Mouse (Mus musculus) small intestine, adult 2 months (tissue): ENCODE measurements around the gene Cdhr4. TPM values are rescaled to one million over a fixed set of nuclear protein-coding genes. Genes with fewer than 3 reads are reported as not detected.

Experiments used
- H3K27ac ChIP-seq: fragments of 200-500 bp; 2 replicates; pipeline ENCODE4 v1.5.1; 2012; ENCODE audit warnings: low read depth, low read length, control low read depth, inconsistent platforms; ENCODE audit not compliant: insufficient read depth
- H3K27me3 ChIP-seq: fragments of 200-500 bp; 2 replicates; pipeline ENCODE4 v1.6.1; 2012; ENCODE audit warnings: mild to moderate bottlenecking, moderate library complexity, low read length, inconsistent platforms; ENCODE audit not compliant: control insufficient read depth, insufficient read depth
- H3K36me3 ChIP-seq: fragments of 200-500 bp; 2 replicates; pipeline ENCODE4 v1.6.1; 2012; ENCODE audit warnings: mild to moderate bottlenecking, low read length, control low read depth, inconsistent platforms; ENCODE audit not compliant: control insufficient read depth, insufficient read depth
- H3K4me1 ChIP-seq: fragments of 200-500 bp; 2 replicates; pipeline ENCODE4 v1.6.1; 2012; ENCODE audit warnings: low read length, inconsistent platforms, mixed read lengths; ENCODE audit not compliant: control insufficient read depth, insufficient read depth, insufficient read length
- H3K4me3 ChIP-seq: fragments of 200-500 bp; 2 replicates; pipeline ENCODE4 v1.5.1; 2012; ENCODE audit warnings: low read depth, mild to moderate bottlenecking, control low read depth, inconsistent platforms, low read length, moderate library complexity
- CTCF ChIP-seq: fragments of 200-500 bp; IDR thresholded peaks from 2 replicates; pipeline ENCODE4 v1.5.1; 2012; ENCODE audit warnings: low read depth, mild to moderate bottlenecking, control low read depth, inconsistent platforms, low read length, moderate library complexity, mixed read lengths; ENCODE audit not compliant: insufficient replicate concordance, insufficient read length; ENCODE audit errors: extremely low read depth
- POLR2A ChIP-seq: fragments of 200-500 bp; IDR thresholded peaks from 2 replicates; pipeline ENCODE4 v1.6.1; 2012; ENCODE audit warnings: low read depth, mild to moderate bottlenecking, control low read depth, inconsistent platforms, low read length, moderate library complexity
- WGBS: fragments of 180-500 bp; shearing (Covaris S2); methylation state at CpG from one replicate; pipeline ENCODE4 v1.1.7; 2018; 5-methylcytosine and 5-hydroxymethylcytosine counted together
- polyA plus RNA-seq: library from polyadenylated mRNA; depleted of rRNA; stranded (reverse); fragments of >200 nt; gene quantifications from 2 replicates; pipeline ENCODE4 v1.2.3, GENCODE M21; 2012

Gene Cdhr4
- polyA plus RNA-seq, 1 experiment, result 2.3 TPM

DNA sequence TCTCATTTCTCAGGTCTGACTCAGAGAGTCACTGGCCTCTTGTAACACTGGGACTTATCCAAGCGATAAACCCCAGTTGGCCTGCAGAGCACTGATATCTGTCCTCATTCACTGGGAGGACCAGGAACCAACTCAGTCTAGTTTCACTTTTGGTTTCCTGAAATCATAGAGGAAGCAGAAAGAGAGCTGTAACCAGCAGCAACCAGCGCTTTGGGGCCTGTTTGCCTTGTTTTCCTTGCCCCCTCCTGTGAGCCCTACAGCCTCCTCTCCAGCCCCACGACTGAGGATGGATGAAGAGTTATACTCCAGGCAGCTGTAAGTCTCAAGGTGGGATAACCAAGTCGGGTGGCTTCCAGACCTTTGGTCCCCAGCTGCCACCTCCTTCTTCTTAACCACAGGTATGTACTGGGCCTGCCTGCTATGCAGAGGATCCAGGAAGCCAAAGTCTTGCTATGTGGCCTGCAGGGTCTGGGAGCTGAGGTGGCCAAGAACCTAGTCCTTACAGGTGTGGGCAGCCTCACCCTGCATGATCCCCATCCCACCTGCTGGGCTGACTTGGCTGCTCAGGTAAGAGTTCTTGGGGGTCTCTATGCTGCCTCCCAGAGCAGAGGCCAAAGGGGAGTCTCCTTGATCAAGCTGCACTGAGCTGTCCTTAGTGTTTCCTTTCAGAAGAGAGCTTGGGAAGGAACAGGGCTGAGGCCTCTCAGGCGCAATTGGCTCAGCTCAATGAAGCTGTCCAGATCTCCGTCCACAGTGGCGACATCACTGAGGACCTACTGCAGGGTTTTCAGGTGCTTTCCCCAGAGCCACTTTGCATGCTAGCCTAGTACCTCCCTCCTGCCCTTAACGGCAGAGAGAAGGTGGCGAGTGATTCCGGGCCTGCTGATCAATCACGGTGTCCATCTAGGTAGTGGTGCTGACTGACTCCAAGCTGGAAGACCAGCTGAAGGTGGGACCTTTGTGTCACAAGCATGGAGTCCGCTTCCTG, 16.6 kb upstream of the Cdhr4 start, which contains the start of gene Uba7:
Uba7 (plus strand) TSS at position 107 of the 988 bp plus-strand sequence.
- WGBS, result 41% methylated on average over 12 of the region's 12 CpGs
- Histone ChIP-seq H3K4me1 (peaks cover 20% of the 10 kb centered on the region; the same call in 1 of the 2 replicates), H3K27ac (peak within 1 kb of the TSS; percentile 98), H3K27me3 (no peaks in the 10 kb centered on the region), H3K4me3 (peak within 1 kb of the TSS; percentile 68), H3K36me3 (peaks cover 35% of the 10 kb centered on the region)
- TF ChIP-seq CTCF, result no peak
- TF ChIP-seq POLR2A, result peak; percentile 53; the same call in 1 of the 2 replicates

- Histone ChIP-seq H3K4me1 (peaks cover 21% of the 10 kb centered on the region), H3K27me3 (no peaks in the 10 kb centered on the region), H3K4me3 (no peak overlapping the region), H3K36me3 (peaks cover 51% of the 10 kb centered on the region), H3K27ac (no peak overlapping the region)
- TF ChIP-seq POLR2A (no peak), CTCF (no peak)
- WGBS, result 94% methylated on average over 12 of the region's 12 CpGs
Measured at GRCm38 (mm10) chr9:107978815-107979214, 13.5 kb upstream of the Cdhr4 start.

DNA sequence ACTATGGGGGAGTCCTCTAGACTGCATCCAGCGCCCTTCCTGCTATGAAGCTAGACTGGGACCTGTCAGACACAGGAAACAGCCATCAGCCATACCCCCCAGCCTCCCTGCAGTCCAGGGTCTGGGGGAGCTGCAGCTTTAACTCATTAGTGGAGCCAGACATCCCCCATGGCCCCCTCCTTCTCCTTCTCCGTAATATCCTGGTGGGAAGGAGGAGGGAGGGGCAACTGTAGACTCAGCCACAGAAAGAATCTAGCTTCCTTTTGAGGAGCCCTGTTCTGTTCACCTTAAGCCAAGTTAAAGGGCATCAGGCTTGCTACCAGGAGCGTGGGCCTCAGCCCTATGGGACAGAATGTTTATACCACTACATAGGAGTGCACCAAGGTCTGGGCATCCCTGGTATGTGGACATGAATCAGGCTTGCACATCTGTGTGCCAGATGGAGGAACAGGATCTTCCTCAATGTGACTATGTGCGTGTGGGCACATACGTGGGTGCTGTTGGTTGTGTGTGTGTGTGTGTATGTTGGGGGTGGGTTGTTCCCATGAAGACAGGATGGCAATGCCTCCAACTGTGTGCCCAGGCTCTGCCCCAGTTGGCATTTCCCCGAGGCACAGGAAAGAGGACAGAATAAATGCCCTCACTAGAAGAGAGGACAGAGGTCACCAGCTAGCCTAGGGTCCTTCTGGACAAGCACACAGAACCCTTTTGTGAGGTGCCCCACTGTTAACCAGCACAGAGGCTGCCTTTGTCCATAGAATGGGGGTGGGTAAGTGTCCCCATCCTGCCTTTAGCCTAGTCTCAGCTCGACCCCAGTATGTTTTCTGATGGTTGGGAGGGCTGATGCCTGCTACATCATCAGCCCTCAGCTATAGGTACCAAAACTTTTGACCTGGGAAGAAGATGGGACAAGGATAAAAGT, 10.4 kb upstream of the Cdhr4 start:
- no peak for TF ChIP-seq CTCF
- TF ChIP-seq POLR2A, result no peak
- Histone ChIP-seq H3K27ac (peak overlapping the region; percentile 74), H3K36me3 (peaks cover 54% of the 10 kb centered on the region), H3K4me1 (peaks cover 21% of the 10 kb centered on the region), H3K27me3 (no peaks in the 10 kb centered on the region), H3K4me3 (no peak overlapping the region)
- 71% methylated on average over 7 of the region's 7 CpGs for WGBS

GRCm38 (mm10) chr9:107982681-107983346, 9.5 kb upstream of the Cdhr4 start, which contains the start of gene Gm20661:
Gene Gm20661 (plus strand): TSS chr9:107983058.
- Histone ChIP-seq H3K4me1 (peaks cover 18% of the 10 kb centered on the region), H3K36me3 (peaks cover 46% of the 10 kb centered on the region), H3K4me3 (no peak within 1 kb of the TSS), H3K27ac (peak within 1 kb of the TSS; percentile 74), H3K27me3 (no peaks in the 10 kb centered on the region)
- TF ChIP-seq POLR2A (no peak), CTCF (no peak)
- WGBS, result 62% methylated on average over 14 of the region's 14 CpGs

GRCm38 (mm10) chr9:107983421-107983890, 8.8 kb upstream of the Cdhr4 start:
- WGBS, result 63% methylated on average over 4 of the region's 4 CpGs

DNA sequence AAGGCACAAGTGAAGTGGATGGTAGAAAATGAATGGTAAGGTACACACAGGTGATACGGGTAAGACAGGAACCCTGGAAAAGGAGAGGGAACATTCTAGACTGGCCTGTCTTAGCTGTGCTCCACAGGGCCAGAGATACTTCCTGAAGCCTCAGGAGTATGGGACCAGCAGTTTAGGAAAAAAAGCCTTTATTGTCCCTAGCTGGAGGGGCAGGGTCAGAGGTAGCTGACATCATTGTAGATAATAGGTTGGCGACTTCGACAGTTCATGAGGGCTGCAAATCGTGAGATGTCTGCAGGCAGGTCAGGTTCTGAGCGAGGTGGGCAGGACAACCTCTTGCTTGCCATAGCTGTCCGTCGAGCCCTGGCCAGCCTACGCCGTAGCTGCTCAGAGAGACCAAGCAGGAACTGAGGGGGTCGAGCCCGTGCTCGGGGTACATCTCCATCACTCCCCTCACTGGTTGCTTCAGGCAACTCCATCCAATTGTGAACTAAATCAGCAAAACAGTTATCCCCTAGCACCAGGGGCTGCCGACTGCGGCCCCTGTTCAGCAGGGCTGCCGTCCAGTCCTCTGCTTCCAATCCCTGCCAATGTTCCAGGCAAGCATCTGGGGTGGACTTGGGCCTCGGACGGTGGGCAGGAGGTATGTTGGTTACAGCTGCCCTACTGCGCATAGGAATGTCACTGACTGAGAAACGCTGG, 8.1 kb upstream of the Cdhr4 start:
- peak overlapping the region; percentile 66 for H3K4me3 ChIP-seq
- H3K27me3 ChIP-seq, result no peaks in the 10 kb centered on the region
- peaks cover 34% of the 10 kb centered on the region for H3K36me3 ChIP-seq
- H3K4me1 ChIP-seq, result peaks cover 18% of the 10 kb centered on the region
- no peak for TF ChIP-seq CTCF
- TF ChIP-seq POLR2A, result no peak
- H3K27ac ChIP-seq, result peak overlapping the region; percentile 46
- 77% methylated on average over 19 of the region's 19 CpGs for WGBS

More at GRCm38 (mm10) chr9:107983421-107983890, 8.8 kb upstream of the Cdhr4 start:
- Histone ChIP-seq H3K4me1 (peaks cover 18% of the 10 kb centered on the region), H3K36me3 (peaks cover 41% of the 10 kb centered on the region), H3K27me3 (no peaks in the 10 kb centered on the region), H3K4me3 (no peak overlapping the region), H3K27ac (peak overlapping the region; percentile 74)
- TF ChIP-seq POLR2A, result no peak
- TF ChIP-seq CTCF, result no peak
